Mouse (Mus musculus) spleen, adult 2 months (tissue): ENCODE data around the gene Gm11983.

Source experiments
- CTCF ChIP-seq: fragments of 200-500 bp; IDR thresholded peaks from 2 replicates; pipeline ENCODE4 v1.5.1; 2011; ENCODE audit warnings: mild to moderate bottlenecking, inconsistent platforms; ENCODE audit not compliant: insufficient read depth, insufficient read length, insufficient replicate concordance; ENCODE audit errors: extremely low read depth
- POLR2A ChIP-seq: fragments of 200-500 bp; IDR thresholded peaks from 2 replicates; pipeline ENCODE4 v1.6.1; 2011; ENCODE audit warnings: low read depth, low read length, inconsistent platforms

DNA sequence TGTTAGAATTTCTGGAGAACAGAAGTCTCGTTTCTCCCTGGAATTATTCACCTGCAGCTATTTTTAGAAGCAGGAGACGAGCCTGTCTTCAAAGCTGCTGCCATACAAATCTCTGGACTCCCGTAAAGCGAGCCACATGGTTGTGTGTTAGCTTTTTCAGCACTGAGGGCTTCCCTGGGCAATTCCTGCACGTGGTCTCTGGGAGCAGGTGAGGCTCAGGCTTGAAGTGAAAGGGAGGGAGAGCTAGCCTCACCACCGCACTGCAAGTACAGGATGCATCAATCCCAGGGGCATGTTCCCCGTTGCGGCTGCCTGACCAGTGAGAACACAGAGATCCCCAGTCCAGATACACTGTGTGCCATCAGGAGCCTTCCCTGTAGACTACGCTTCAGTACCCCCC is 5.5 kb downstream of the Gm11983 start:
- TF ChIP-seq POLR2A (no peak), CTCF (no peak)
